Mouse (Mus musculus) MEL (cell line): ENCODE measurements around the gene Cyp1a1. TPM values are rescaled to one million over a fixed set of nuclear protein-coding genes. Genes with fewer than 3 reads are reported as not detected.

ENCODE experiments used
- DNase-seq: peaks from one replicate; pipeline ENCODE4 v3.0.0; 2011; ENCODE audit warnings: low read depth, low spot score
- H3K27ac ChIP-seq: 2 replicates; pipeline ENCODE4 v1.5.1; 2012; ENCODE audit warnings: low read depth, mild to moderate bottlenecking, control low read depth, low read length, moderate library complexity; ENCODE audit not compliant: control insufficient read depth
- H3K27me3 ChIP-seq, 2 experiments: fragments of 150-350 bp in 1 of 2; sonication (generic) in 1 of 2; 2 replicates each; pipeline ENCODE4 v1.6.1; 2012; ENCODE audit warnings: low read length in 2 of 2, mild to moderate bottlenecking in 2 of 2, improper control_type of control experiment in 1 of 2, moderate library complexity in 1 of 2; ENCODE audit not compliant: insufficient read depth in 2 of 2, control insufficient read depth in 1 of 2
- H3K36me3 ChIP-seq, 2 experiments: 2 replicates each; pipeline ENCODE4 v1.6.1; 2012 to 2014; ENCODE audit warnings: low read length in 2 of 2, improper control_type of control experiment in 1 of 2, inconsistent platforms in 1 of 2, mild to moderate bottlenecking in 1 of 2; ENCODE audit not compliant: insufficient read depth in 2 of 2, control insufficient read depth in 1 of 2
- H3K4me1 ChIP-seq, 2 experiments: fragments of 150-350 bp in 1 of 2; sonication (generic) in 1 of 2; 2 replicates each; pipeline ENCODE4 v1.6.1; 2012; ENCODE audit warnings: low read length in 2 of 2, improper control_type of control experiment in 1 of 2, mild to moderate bottlenecking in 1 of 2; ENCODE audit not compliant: insufficient read depth in 2 of 2, control insufficient read depth in 1 of 2
- H3K4me3 ChIP-seq, 2 experiments: fragments of 150-350 bp in 1 of 2; sonication (generic) in 1 of 2; 2 replicates each; pipeline ENCODE4 v1.5.1; 2012; ENCODE audit warnings: low read depth in 2 of 2, low read length in 2 of 2, mild to moderate bottlenecking in 2 of 2, moderate library complexity in 2 of 2, control low read depth in 1 of 2, improper control_type of control experiment in 1 of 2; ENCODE audit not compliant: control insufficient read depth in 1 of 2, insufficient read depth in 1 of 2
- H3K79me2 ChIP-seq: 2 replicates; pipeline ENCODE4 v1.6.1; 2012; ENCODE audit warnings: mild to moderate bottlenecking, low read length, moderate library complexity; ENCODE audit not compliant: control insufficient read depth, poor library complexity, insufficient read depth
- H3K9ac ChIP-seq: 2 replicates; pipeline ENCODE4 v1.6.1; 2012; ENCODE audit warnings: low read depth, mild to moderate bottlenecking, control low read depth, low read length, moderate library complexity; ENCODE audit not compliant: control insufficient read depth, poor library complexity, severe bottlenecking
- H3K9me3 ChIP-seq: fragments of 150-350 bp; sonication (generic); replicated peaks from 2 replicates; pipeline ENCODE4 v1.6.1; 2012; ENCODE audit warnings: mild to moderate bottlenecking, low read length, improper control_type of control experiment, moderate library complexity; ENCODE audit not compliant: insufficient read depth
- BHLHE40 ChIP-seq: IDR thresholded peaks from 2 replicates; pipeline ENCODE4 v1.6.1; 2012; ENCODE audit warnings: low read depth, mild to moderate bottlenecking, inconsistent platforms, low read length, improper control_type of control experiment, borderline replicate concordance
- CHD1 ChIP-seq: IDR thresholded peaks from 2 replicates; pipeline ENCODE4 v1.6.1; 2012; ENCODE audit warnings: low read depth, mild to moderate bottlenecking, inconsistent platforms, low read length, improper control_type of control experiment
- EP300 ChIP-seq, 2 experiments: IDR thresholded peaks; 2 replicates each; pipeline ENCODE4 v1.6.1; 2011; ENCODE audit warnings: improper control_type of control experiment in 2 of 2, low read length in 2 of 2, low read depth in 1 of 2, mild to moderate bottlenecking in 1 of 2
- ETS1 ChIP-seq: IDR thresholded peaks from 2 replicates; pipeline ENCODE4 v1.6.1; 2012; ENCODE audit warnings: low read depth, mild to moderate bottlenecking, inconsistent platforms, low read length, improper control_type of control experiment, moderate library complexity
- HCFC1 ChIP-seq: IDR thresholded peaks from 2 replicates; pipeline ENCODE4 v1.6.1; 2012; ENCODE audit warnings: low read depth, mild to moderate bottlenecking, inconsistent platforms, low read length, improper control_type of control experiment, moderate library complexity
- JUND ChIP-seq: IDR thresholded peaks from 2 replicates; pipeline ENCODE4 v1.6.1; 2011; ENCODE audit warnings: low read depth, mild to moderate bottlenecking, improper control_type of control experiment, low read length
- KAT2A ChIP-seq: conservative IDR thresholded peaks from 2 replicates; pipeline ENCODE4 v1.6.1; 2012; ENCODE audit warnings: low read depth, low read length, improper control_type of control experiment, inconsistent platforms
- MAFK ChIP-seq: IDR thresholded peaks from 2 replicates; pipeline ENCODE4 v1.6.1; 2011; ENCODE audit warnings: low read depth, mild to moderate bottlenecking, low read length, improper control_type of control experiment, borderline replicate concordance
- MAX ChIP-seq: IDR thresholded peaks from 2 replicates; pipeline ENCODE4 v1.6.1; 2011; ENCODE audit warnings: low read length, improper control_type of control experiment
- MAZ ChIP-seq: IDR thresholded peaks from 2 replicates; pipeline ENCODE4 v1.6.1; 2012; ENCODE audit warnings: low read depth, mild to moderate bottlenecking, inconsistent platforms, low read length, improper control_type of control experiment
- MEF2A ChIP-seq: IDR thresholded peaks from 2 replicates; pipeline ENCODE4 v1.6.1; 2014; ENCODE audit warnings: low read depth, mild to moderate bottlenecking, inconsistent platforms, low read length, improper control_type of control experiment; ENCODE audit not compliant: poor library complexity, insufficient replicate concordance, severe bottlenecking; ENCODE audit errors: extremely low read depth
- MYC ChIP-seq: IDR thresholded peaks from 2 replicates; pipeline ENCODE4 v1.6.1; 2011; ENCODE audit warnings: low read depth, mild to moderate bottlenecking, low read length, improper control_type of control experiment, moderate library complexity
- NELFE ChIP-seq: IDR thresholded peaks from 2 replicates; pipeline ENCODE4 v1.6.1; 2011; ENCODE audit warnings: low read depth, low read length, improper control_type of control experiment
- POLR2AphosphoS2 ChIP-seq: IDR thresholded peaks from 2 replicates; pipeline ENCODE4 v1.6.1; 2011; ENCODE audit warnings: low read length, improper control_type of control experiment
- POLR2AphosphoS5 ChIP-seq: IDR thresholded peaks from 2 replicates; pipeline ENCODE4 v1.6.1; 2012; ENCODE audit warnings: low read depth, borderline replicate concordance, mild to moderate bottlenecking, inconsistent platforms, low read length, moderate library complexity, mixed read lengths
- RAD21 ChIP-seq: IDR thresholded peaks from 2 replicates; pipeline ENCODE4 v1.6.1; 2011; ENCODE audit warnings: mild to moderate bottlenecking, low read depth, low read length, improper control_type of control experiment
- TAL1 ChIP-seq: IDR thresholded peaks from 2 replicates; pipeline ENCODE4 v1.6.1; 2012; ENCODE audit warnings: mild to moderate bottlenecking, inconsistent platforms, low read length, moderate library complexity, mixed read lengths
- UBTF ChIP-seq: IDR thresholded peaks from 2 replicates; pipeline ENCODE4 v1.6.1; 2012; ENCODE audit warnings: low read depth, mild to moderate bottlenecking, inconsistent platforms, low read length, improper control_type of control experiment, moderate library complexity, borderline replicate concordance; ENCODE audit not compliant: insufficient read depth
- USF1 ChIP-seq: IDR thresholded peaks from 2 replicates; pipeline ENCODE4 v1.6.1; 2014; ENCODE audit warnings: low read depth, mild to moderate bottlenecking, inconsistent platforms, low read length, improper control_type of control experiment, moderate library complexity
- ZC3H11A ChIP-seq: IDR thresholded peaks from 2 replicates; pipeline ENCODE4 v1.6.1; 2012; ENCODE audit warnings: low read depth, mild to moderate bottlenecking, inconsistent platforms, low read length, improper control_type of control experiment
- ZKSCAN1 ChIP-seq: IDR thresholded peaks from 2 replicates; pipeline ENCODE4 v1.6.1; 2012; ENCODE audit warnings: low read depth, mild to moderate bottlenecking, inconsistent platforms, low read length, improper control_type of control experiment, moderate library complexity
- ZMIZ1 ChIP-seq: IDR thresholded peaks from 2 replicates; pipeline ENCODE4 v1.6.1; 2012; ENCODE audit warnings: low read depth, mild to moderate bottlenecking, inconsistent platforms, low read length, improper control_type of control experiment, moderate library complexity
- ZNF384 ChIP-seq: IDR thresholded peaks from 2 replicates; pipeline ENCODE4 v1.6.1; 2012; ENCODE audit warnings: low read depth, mild to moderate bottlenecking, inconsistent platforms, low read length, improper control_type of control experiment
- polyA plus RNA-seq, 2 experiments: library from polyadenylated mRNA; stranded (reverse) in 1 of 2; unstranded in 1 of 2; fragments of >175 nt in 1 of 2; fragments of >200 nt in 1 of 2; gene quantifications; 2 replicates each; pipeline versions ENCODE4 v1.2.1 to v1.2.4; 2012; ENCODE audit warnings: low replicate concordance in 2 of 2, low read depth in 1 of 2; ENCODE audit not compliant: insufficient read length in 2 of 2, insufficient read depth in 1 of 2, missing spikeins in 1 of 2
- total RNA-seq: library from RNA; depleted of rRNA; stranded (reverse); fragments of 300-350 nt; gene quantifications from 2 replicates; pipeline ENCODE4 v1.2.3, GENCODE M21; 2012

Cyp1a1 gene
- total and polyA plus RNA-seq, 3 experiments = 0.04 to 0.26 TPM; not detected in 1

DNA sequence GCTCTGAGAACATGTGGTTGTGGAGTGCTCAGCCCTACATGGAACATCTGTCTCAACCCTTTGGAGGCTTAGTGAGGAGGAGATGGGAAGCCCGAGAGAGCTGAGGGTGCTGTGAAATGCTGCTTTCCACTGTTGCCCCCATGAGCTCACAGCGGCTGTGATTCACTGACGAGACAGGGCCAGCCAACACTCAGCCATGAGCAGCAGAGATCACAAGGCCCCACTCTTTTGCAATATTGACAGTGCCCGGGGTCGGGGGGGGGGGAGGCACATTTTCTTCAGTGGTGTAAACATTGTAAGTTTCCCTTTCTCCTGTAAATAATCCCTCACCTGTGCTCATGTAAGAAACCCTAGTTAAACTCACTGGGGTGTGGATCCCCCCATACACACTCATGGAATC is 16.2 kb upstream of the Cyp1a1 start:
- Histone ChIP-seq H3K27ac (no peak overlapping the region), H3K9me3 (no peaks in the 10 kb centered on the region), H3K4me1 (no peaks in the 10 kb centered on the region), H3K36me3 (no peaks in the 10 kb centered on the region), H3K9ac (no peak overlapping the region), H3K79me2 (no peaks in the 10 kb centered on the region), H3K27me3 (peaks cover 0 to 6% of the 10 kb centered on the region in 2 experiments; a peak in 2 of 4 replicates)
- DNase-seq = no peak
- TF ChIP-seq MAFK = no peak
- no peak for TF ChIP-seq RAD21
- no peak for TF ChIP-seq NELFE
- no peak for TF ChIP-seq EP300 (IDR thresholded peaks at IDR 0.05; ENCODE audit: low read depth in 1 of 2, low read length in 2 of 2)
- TF ChIP-seq, all 39 proteins: peak for 0
- no peak overlapping the region for H3K4me3 ChIP-seq

DNA sequence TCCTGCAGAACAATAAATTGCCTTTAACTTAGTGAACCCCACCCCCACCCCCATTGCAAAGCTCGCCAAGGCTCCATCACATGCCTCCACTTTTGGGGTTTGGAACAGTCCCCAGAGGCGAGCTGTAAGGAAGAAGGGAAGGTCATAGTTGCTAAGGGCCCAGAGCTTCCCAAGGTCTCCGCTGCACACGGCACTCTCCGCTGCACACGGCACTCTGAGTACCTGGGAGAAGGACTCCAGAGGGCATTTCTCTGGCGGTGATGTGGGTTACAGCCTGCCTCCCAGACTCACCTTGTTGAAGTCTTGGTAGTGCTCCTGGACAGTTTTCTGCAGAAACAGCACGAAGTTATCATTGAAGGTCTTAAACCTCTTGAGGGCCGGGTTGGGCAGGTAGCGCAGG is 6.3 kb upstream of the Cyp1a1 start:
- TF ChIP-seq CHD1 (no peak), MEF2A (no peak), POLR2AphosphoS5 (no peak), MYC (no peak), UBTF (no peak), HCFC1 (no peak), KAT2A (no peak), JUND (no peak), USF1 (no peak), ETS1 (no peak), MAZ (no peak), ZNF384 (no peak), MAX (no peak), POLR2AphosphoS2 (no peak), TAL1 (no peak), ZKSCAN1 (no peak), ZMIZ1 (no peak), BHLHE40 (no peak), RAD21 (no peak), ZC3H11A (no peak)
- TF ChIP-seq, all 39 proteins: peak for 0
- Histone ChIP-seq H3K9ac (no peak overlapping the region), H3K9me3 (no peaks in the 10 kb centered on the region), H3K36me3 (no peaks in the 10 kb centered on the region), H3K27ac (no peak overlapping the region), H3K27me3 (peaks cover 11 to 26% of the 10 kb centered on the region in 2 experiments), H3K4me1 (no peaks in the 10 kb centered on the region), H3K79me2 (no peaks in the 10 kb centered on the region), H3K4me3 (no peak overlapping the region)
- DNase-seq = no peak
